Mouse (Mus musculus) embryo, embryonic 10 days (tissue): ENCODE data around the gene Slc35c2.
A peak's percentile ranks its signal among the peaks of the same experiment; 100 is the strongest.

Source experiments
- DNase-seq: peaks from one replicate; pipeline ENCODE4 v3.0.0-alpha.2; 2015; ENCODE audit warnings: low spot score

Gene Slc35c2

DNA sequence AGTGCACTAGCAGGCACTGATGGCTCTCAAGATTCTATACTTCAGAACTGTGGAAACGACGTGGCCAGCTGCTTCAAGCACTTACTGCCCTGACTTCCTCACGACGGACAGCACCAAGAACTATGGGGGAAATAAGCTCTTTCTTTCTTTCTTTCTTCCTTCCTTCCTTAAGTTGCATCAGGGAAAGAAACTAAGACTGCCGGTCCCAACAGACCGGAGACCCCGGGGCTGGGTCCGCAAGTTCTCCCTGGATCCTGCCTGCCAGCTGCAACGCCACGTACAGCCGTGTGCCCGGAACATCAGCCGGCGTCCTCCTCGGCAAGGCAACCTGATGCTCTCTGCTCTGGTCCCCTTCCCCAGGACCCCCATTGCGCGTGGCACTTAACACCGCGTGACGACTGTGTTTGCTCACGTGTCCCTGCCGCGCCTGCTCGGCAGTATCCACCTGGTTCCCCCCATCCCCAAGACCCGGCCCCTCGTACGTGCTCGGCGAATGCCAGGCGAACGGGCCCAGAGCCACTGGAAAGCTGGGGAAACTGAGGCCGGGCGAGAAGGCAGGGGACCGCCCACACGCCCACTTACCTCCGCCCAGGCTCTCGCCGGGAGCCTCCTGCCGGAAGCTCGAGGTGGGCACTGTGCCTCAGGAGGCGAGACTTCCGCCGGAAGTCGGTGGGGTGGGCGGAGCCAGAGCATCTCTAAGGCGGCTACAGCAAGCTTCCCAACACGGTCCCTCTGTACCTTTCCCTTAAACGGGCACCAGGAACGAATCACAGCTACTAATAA, at the start of gene Slc35c2:
TSS of gene Slc35c2 (minus strand) at position 668 of the 783 bp plus-strand sequence.
- peak; percentile 94 for DNase-seq

DNA sequence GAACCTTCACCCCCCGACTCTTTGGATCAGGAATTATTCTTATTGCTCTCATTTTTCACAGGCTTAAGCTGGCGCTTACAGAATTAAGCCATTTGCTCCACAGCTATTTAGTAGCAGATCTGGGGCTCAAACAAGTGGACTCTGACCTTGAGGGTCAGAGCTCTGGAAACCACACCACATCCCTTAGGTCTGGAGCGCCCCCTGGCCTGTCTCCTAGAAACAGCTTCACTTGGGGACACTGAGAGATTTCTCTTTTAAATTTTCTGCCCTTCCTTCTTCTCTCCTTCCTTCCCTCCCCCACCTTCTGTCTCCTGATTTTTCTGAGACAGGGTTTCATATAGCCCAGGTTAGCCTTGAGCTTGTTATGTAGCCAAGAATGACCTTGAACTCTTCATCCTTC, 49.5 kb upstream of the Slc35c2 start:
- peak; percentile 78 for DNase-seq

DNA sequence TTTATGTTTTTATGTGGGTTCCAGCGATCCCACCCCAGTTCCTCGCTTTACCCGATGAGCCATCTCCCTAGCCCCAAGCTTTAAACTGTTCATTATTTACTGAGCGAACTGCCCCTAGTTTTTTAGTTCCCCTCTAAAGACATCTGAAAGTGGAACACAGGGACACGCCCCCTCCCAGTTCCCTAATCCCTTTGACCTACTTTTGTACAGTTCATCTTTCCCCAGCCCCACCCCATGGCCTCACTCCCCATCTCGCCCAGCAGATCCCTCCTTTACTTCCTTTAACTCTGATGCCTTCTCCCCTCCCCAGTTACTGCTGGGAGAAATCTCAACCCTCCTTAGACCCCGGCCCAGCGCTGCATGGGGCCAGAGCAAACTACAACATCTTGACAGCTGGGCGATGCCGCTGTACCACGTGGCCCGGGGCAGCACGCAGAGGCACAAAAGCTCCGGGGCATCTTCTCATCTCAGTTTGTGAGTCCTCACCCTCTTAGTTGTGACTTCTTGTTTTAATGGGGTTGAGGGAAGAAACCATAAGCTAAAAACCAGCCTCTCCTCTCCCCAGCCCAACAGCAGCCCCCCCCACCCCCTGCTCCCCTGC, 45.0 kb upstream of the Slc35c2 start:
- DNase-seq = no peak

- no peak for DNase-seq
These were observed 42.0 kb upstream of the Slc35c2 start for GRCm38 (mm10) chr2:165329703-165330102.

DNA sequence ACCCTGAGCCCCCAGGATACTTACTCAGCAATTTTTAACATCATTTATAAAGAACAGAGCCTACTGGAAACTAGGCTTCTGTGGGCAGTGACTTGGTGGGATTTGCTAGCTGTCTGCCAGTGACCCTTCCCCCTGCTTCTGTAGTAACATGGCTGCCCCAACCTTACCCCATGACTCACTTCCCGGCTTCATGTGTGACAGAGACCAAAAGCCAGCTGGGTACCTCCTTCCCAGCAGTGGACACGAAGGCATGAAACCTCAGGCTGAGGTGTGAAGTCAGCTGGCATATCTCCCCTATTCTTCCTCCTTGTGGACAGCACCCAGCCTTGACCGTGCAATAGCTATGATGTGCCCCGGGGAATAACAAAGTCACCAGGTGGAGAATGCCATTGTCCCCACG, 41.1 kb upstream of the Slc35c2 start:
- no peak for DNase-seq

DNA sequence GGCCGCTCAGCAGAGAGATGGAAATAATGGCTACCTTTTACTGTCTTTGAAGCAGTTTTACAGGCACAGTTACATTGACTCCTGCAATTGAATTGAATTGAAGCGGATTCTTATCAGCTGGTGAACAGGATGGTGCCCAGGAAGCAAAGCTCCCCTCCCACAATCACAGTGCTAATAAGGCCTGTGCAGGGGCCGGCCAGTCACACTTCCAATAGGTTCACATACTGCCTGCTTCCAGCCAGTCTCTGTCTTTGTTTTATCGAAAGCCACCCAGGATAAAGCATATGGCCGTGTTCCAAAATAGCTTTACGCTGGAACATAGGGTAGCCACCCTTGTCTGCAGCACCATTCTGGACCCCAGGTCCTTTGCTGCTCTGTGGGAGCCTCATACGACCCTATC, 39.7 kb upstream of the Slc35c2 start:
- DNase-seq = no peak

DNA sequence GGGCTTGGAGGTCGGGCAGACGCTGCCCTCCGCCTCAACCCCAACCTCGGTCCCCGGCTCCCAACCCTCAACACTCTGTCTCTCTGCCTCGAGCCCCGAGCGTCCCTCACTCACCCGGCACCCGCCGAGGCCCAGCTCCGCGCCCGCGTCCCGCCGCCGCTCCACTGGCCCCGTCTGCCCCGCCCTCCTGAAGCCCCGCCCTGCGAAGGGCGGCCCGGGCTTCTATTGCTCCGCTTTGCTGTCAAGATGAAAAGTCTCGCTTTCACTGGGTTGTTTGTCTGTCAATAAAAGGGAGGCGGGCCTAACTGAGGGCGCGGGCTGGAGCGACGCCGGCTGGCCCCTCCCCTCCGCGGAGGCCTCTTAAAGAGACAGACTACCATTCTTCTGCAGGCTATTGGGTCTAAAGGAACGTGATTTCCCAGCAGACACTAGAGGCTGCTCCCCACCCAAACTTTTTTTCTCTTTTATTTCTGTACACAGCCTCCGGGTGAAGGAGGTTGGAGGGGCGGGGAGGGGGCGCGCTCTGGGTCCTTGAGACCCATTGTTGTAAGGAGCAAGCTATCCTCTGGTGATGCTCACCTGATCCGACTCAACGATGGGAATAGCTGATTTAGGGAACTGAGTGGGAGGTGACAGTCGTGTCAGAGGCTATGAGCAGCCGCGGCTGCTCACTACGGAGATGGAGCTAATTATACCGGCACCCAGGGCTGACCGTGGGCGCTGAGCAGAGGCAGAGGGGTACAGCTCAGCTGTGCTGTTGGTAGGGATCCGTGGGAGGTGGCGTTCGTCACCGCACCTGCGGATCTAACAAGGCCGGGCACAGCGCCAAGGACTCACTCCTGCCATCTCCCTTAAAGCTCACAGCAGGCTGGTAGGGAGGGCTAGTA, 38.9 kb upstream of the Slc35c2 start, which contains the start of gene Elmo2:
TSS of gene Elmo2 (minus strand) at position 176 of the 887 bp plus-strand sequence.
- DNase-seq = peak; percentile 96

DNA sequence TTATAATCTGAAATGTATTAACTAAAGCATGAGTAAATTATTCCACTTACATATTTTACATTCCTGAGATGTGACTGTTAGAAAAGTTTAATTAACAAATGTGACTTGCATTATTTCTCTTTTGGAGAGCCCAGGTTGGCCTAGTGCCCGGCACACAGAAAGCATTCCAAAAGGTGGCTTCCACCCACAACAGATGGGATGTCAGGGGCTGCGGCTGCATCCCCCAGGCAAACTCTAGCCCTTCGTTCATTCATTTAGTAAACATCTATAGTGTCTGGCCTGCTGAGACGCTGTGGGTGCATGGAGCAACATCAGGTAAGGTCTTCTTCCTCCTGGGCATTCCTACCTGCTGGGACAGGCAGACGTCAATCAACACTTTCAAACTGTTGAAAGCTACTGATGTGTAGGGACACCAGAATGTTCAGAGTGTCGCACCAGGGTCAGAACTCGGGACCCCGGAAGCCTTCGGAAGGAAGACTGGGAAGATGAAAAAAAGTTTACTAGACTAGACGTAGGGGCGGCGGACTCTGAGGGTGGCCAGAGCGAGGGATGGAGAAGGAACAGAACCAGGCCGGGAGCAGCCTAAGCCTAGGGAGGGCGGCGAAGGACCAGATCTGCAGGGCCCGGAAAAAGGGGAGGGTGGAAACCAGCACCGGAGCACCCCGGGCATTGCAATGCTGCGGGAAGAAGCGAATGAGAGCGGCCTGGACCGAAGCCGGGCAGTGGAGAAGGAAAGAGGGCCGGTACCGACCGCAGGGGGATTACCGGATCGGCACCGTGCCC, 38.0 kb upstream of the Slc35c2 start:
- no peak for DNase-seq

- DNase-seq = no peak
These were observed 36.3 kb upstream of the Slc35c2 start for GRCm38 (mm10) chr2:165323928-165324327.

DNA sequence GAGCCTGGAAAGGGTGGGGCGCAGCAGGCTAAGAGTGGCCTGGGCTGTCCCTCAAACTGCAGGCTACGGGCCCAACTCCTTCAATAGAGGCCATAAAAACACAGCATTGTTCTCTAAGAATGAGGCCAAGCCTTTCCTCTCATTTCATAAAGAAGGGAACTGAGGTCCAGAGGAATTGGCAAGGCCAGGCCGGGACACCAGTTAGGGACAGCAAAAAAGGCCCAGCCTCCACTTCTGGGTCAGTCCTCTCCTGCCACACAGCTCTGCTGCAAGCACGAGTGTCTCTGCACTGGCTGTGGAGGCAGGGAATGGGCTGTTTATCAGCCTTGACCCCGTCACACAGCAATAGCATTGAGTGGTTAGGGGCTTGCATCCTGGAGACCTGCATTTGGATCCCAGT, 35.8 kb upstream of the Slc35c2 start:
- DNase-seq = no peak

DNA sequence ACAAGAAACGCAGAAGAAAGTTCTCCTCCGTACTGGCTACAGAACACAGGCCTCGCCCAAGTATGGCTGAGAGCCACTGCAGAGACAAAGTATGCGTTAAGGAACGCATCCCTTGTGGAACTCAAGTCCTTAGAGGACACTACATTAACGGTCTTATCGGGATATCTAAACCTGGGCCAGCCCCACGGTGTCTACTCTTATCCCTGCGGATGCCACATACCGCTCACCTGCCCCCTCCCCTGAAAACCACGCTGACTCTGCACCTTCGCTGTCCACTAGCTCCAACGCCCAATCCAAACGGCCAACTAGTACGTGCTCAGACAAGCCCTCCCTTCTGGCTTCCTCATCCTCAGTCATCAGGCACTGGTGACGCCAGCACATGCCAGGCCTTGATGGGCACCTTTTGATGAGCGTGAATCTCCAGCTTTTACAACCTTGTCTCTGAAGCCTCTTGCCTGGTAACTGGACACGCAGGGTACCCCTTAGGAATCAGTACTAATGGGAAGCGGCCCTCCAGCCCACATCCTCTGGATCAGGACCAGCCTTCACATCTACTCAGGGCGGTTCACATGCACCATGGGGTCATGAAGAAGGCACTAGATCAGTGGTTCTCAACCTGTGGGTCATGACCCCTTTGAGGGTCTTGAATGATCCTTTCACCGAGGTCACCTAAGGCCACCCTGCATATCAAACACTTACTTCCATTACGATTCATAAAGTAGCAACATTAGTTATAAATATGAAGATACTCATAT, 34.5 kb upstream of the Slc35c2 start:
- no peak for DNase-seq

- no peak for DNase-seq
These were observed 33.8 kb upstream of the Slc35c2 start for GRCm38 (mm10) chr2:165321381-165321888.

DNA sequence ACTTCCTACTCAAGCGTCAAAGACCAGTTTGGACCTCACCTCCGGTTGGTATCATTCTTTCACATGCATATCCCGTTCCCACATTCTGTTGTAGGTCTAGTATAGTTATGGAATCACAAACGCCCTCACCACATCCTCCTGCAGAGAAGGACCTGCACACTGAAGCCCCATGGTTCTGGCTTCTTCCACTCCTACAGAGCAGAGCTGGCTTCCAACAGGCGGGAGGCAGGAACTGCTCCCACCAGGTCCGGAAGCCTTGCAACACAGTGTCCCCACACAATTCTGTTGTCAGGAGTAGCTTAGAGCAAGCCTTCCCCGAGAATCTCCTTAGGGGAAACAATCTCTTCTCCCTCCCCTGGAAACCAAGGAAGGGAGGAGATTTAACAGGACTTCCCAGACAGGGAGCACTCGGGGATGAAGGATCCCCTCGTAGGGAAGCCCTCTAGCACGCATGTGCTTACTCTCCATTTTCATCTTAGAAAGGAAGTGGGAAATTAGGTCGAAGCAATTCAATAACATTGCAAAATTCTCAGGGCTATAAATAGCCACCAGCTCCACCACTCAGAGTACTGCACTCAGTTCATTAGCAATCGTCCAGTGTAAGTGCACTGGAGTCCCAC, 33.0 kb upstream of the Slc35c2 start:
- DNase-seq = no peak

GRCm38 (mm10) chr2:165319503-165319902, 31.8 kb upstream of the Slc35c2 start:
- no peak for DNase-seq

- DNase-seq = no peak
These were observed 31.3 kb upstream of the Slc35c2 start for GRCm38 (mm10) chr2:165318941-165319340.

DNA sequence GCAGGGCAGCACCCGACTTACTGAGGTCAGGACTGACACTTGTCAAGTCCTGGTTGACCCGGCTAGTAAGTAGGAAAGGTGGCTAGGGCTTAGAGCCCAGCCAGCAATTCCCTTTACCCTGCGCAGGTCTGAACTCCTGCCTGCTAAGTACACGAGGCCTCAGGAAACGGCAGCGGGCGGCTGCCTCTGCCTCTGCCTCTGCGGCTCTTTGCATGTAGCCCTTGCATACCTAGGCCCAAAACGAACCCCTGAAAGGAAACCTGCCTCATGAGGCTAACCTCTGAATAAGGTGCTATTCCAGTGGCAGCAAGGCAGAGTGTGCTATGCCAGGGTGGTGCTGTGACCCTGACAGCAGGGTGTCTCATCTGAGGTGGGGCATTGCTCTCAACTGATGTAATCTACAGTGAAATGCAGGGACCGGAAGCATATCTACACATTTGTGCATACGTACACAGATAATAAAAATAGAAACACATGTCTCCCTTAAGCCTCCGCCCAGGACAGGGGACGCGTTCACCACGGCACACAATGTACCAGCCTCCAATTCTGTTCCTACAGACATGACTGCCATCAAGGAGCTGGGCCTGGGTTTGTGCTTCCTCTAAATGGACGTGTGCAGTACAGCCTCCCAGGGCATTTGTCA, 30.1 kb upstream of the Slc35c2 start:
- no peak for DNase-seq

DNA sequence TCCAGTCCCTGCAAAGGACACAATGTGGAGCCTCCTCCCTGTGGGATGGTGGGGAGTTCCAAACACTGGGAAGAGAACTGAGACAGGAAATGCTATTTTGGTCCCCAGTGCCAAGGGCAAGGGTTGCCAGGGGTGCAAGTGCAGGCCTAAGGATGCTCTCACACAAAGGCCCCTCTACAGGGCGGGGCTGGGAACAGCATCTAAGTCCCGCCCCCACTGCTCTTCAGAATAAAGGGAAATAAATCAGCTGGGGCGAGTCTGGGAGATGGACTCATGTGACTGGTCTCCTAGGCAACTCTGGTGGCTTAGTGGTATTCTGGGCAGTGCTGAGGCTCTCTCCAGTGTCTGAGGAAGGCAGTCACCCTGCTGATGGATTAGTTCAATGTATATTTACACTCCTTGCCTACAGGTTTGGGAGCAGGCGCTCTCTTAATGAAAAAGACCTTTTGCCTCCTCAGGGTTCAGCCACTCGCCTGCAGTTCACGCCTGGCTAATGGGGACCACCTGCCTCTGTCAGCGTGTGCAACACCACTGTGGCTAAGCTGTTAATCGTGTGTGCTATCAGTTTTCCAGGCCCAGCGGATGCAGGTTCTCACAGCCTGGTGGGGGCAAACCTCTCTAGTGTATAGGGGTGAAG, 29.3 kb upstream of the Slc35c2 start:
- peak; percentile 94 for DNase-seq

DNA sequence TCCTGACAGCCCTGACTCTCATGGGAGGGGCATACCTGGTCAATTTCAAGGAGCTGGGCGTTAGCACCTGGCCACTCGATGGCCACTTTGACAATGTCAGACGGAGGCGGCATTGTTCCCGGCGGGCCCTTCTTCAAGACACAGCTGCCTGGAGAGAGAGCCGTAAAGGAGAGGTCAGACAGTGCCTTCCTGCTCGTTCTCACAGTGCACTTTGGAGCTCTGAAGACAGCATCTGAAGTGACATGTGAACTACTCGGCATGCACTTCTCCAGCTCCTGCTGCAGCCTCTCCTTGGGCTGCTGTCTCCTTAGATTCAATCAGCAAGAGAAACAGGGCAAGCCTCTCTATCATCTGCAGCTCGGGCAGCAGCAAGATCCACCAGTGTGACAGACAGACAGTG, 28.5 kb upstream of the Slc35c2 start:
- no peak for DNase-seq

DNA sequence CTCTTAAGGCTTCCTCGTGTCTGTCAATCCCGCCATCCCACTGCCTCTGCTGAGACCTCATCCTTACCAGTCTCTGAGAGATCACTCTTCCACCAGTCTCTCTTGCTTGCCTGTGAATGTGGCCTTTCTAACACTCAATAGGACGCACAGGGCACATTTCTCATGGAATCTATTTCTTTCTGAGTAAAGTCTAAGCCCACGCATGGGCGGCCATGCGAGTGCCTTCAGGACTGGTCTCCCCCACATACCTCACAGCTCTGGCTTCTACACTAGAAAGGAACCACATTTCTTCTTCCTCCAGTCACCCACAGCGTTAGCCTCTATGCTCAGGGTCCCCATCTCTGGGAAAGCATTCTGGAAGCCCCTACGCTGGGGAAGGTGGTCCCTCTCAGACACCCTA, 26.5 kb upstream of the Slc35c2 start:
- DNase-seq = no peak
